Mouse (Mus musculus) MEL (cell line): ENCODE measurements around the gene Elmsan1. TPM values are rescaled to one million over a fixed set of nuclear protein-coding genes. Genes with fewer than 3 reads are reported as not detected.

Source experiments
- DNase-seq: peaks from one replicate; pipeline ENCODE4 v3.0.0; 2011; ENCODE audit warnings: low read depth, low spot score
- H3K27ac ChIP-seq: 2 replicates; pipeline ENCODE4 v1.5.1; 2012; ENCODE audit warnings: low read depth, mild to moderate bottlenecking, control low read depth, low read length, moderate library complexity; ENCODE audit not compliant: control insufficient read depth
- H3K27me3 ChIP-seq, 2 experiments: fragments of 150-350 bp in 1 of 2; sonication (generic) in 1 of 2; 2 replicates each; pipeline ENCODE4 v1.6.1; 2012; ENCODE audit warnings: low read length in 2 of 2, mild to moderate bottlenecking in 2 of 2, improper control_type of control experiment in 1 of 2, moderate library complexity in 1 of 2; ENCODE audit not compliant: insufficient read depth in 2 of 2, control insufficient read depth in 1 of 2
- H3K36me3 ChIP-seq, 2 experiments: 2 replicates each; pipeline ENCODE4 v1.6.1; 2012 to 2014; ENCODE audit warnings: low read length in 2 of 2, improper control_type of control experiment in 1 of 2, inconsistent platforms in 1 of 2, mild to moderate bottlenecking in 1 of 2; ENCODE audit not compliant: insufficient read depth in 2 of 2, control insufficient read depth in 1 of 2
- H3K4me1 ChIP-seq, 2 experiments: fragments of 150-350 bp in 1 of 2; sonication (generic) in 1 of 2; 2 replicates each; pipeline ENCODE4 v1.6.1; 2012; ENCODE audit warnings: low read length in 2 of 2, improper control_type of control experiment in 1 of 2, mild to moderate bottlenecking in 1 of 2; ENCODE audit not compliant: insufficient read depth in 2 of 2, control insufficient read depth in 1 of 2
- H3K4me3 ChIP-seq, 2 experiments: fragments of 150-350 bp in 1 of 2; sonication (generic) in 1 of 2; 2 replicates each; pipeline ENCODE4 v1.5.1; 2012; ENCODE audit warnings: low read depth in 2 of 2, low read length in 2 of 2, mild to moderate bottlenecking in 2 of 2, moderate library complexity in 2 of 2, control low read depth in 1 of 2, improper control_type of control experiment in 1 of 2; ENCODE audit not compliant: control insufficient read depth in 1 of 2, insufficient read depth in 1 of 2
- H3K79me2 ChIP-seq: 2 replicates; pipeline ENCODE4 v1.6.1; 2012; ENCODE audit warnings: mild to moderate bottlenecking, low read length, moderate library complexity; ENCODE audit not compliant: control insufficient read depth, poor library complexity, insufficient read depth
- H3K9ac ChIP-seq: 2 replicates; pipeline ENCODE4 v1.6.1; 2012; ENCODE audit warnings: low read depth, mild to moderate bottlenecking, control low read depth, low read length, moderate library complexity; ENCODE audit not compliant: control insufficient read depth, poor library complexity, severe bottlenecking
- H3K9me3 ChIP-seq: fragments of 150-350 bp; sonication (generic); replicated peaks from 2 replicates; pipeline ENCODE4 v1.6.1; 2012; ENCODE audit warnings: mild to moderate bottlenecking, low read length, improper control_type of control experiment, moderate library complexity; ENCODE audit not compliant: insufficient read depth
- CHD2 ChIP-seq: IDR thresholded peaks from 2 replicates; pipeline ENCODE4 v1.6.1; 2011; ENCODE audit warnings: low read length, improper control_type of control experiment
- E2F4 ChIP-seq: IDR thresholded peaks from 2 replicates; pipeline ENCODE4 v1.6.1; 2011; ENCODE audit warnings: low read depth, low read length, improper control_type of control experiment, borderline replicate concordance
- ELF1 ChIP-seq: IDR thresholded peaks from 2 replicates; pipeline ENCODE4 v1.6.1; 2014; ENCODE audit warnings: low read depth, mild to moderate bottlenecking, inconsistent platforms, low read length, improper control_type of control experiment, moderate library complexity
- EP300 ChIP-seq, 2 experiments: IDR thresholded peaks; 2 replicates each; pipeline ENCODE4 v1.6.1; 2011; ENCODE audit warnings: improper control_type of control experiment in 2 of 2, low read length in 2 of 2, low read depth in 1 of 2, mild to moderate bottlenecking in 1 of 2
- ETS1 ChIP-seq: IDR thresholded peaks from 2 replicates; pipeline ENCODE4 v1.6.1; 2012; ENCODE audit warnings: low read depth, mild to moderate bottlenecking, inconsistent platforms, low read length, improper control_type of control experiment, moderate library complexity
- GABPA ChIP-seq: IDR thresholded peaks from 2 replicates; pipeline ENCODE4 v1.6.1; 2012; ENCODE audit warnings: low read depth, mild to moderate bottlenecking, inconsistent platforms, low read length, improper control_type of control experiment, moderate library complexity
- GATA1 ChIP-seq: IDR thresholded peaks from 2 replicates; pipeline ENCODE4 v1.6.1; 2011; ENCODE audit warnings: low read depth, low read length, improper control_type of control experiment
- JUND ChIP-seq: IDR thresholded peaks from 2 replicates; pipeline ENCODE4 v1.6.1; 2011; ENCODE audit warnings: low read depth, mild to moderate bottlenecking, improper control_type of control experiment, low read length
- MAFK ChIP-seq: IDR thresholded peaks from 2 replicates; pipeline ENCODE4 v1.6.1; 2011; ENCODE audit warnings: low read depth, mild to moderate bottlenecking, low read length, improper control_type of control experiment, borderline replicate concordance
- MAX ChIP-seq: IDR thresholded peaks from 2 replicates; pipeline ENCODE4 v1.6.1; 2011; ENCODE audit warnings: low read length, improper control_type of control experiment
- MAZ ChIP-seq: IDR thresholded peaks from 2 replicates; pipeline ENCODE4 v1.6.1; 2012; ENCODE audit warnings: low read depth, mild to moderate bottlenecking, inconsistent platforms, low read length, improper control_type of control experiment
- MYB ChIP-seq: IDR thresholded peaks from 2 replicates; pipeline ENCODE4 v1.6.1; 2011; ENCODE audit warnings: mild to moderate bottlenecking, low read depth, low read length, improper control_type of control experiment
- MYC ChIP-seq: IDR thresholded peaks from 2 replicates; pipeline ENCODE4 v1.6.1; 2011; ENCODE audit warnings: low read depth, mild to moderate bottlenecking, low read length, improper control_type of control experiment, moderate library complexity
- NELFE ChIP-seq: IDR thresholded peaks from 2 replicates; pipeline ENCODE4 v1.6.1; 2011; ENCODE audit warnings: low read depth, low read length, improper control_type of control experiment
- NRF1 ChIP-seq: IDR thresholded peaks from 2 replicates; pipeline ENCODE4 v1.6.1; 2014; ENCODE audit warnings: low read depth, mild to moderate bottlenecking, inconsistent platforms, low read length, improper control_type of control experiment, moderate library complexity; ENCODE audit not compliant: poor library complexity, insufficient read depth, severe bottlenecking
- POLR2A ChIP-seq, 2 experiments: IDR thresholded peaks; 2 replicates each; pipeline ENCODE4 v1.6.1; 2011 to 2012; ENCODE audit warnings: low read length in 2 of 2, mild to moderate bottlenecking in 2 of 2, control low read depth in 1 of 2, improper control_type of control experiment in 1 of 2, low read depth in 1 of 2, moderate library complexity in 1 of 2; ENCODE audit not compliant: control insufficient read depth in 1 of 2, insufficient read depth in 1 of 2, poor library complexity in 1 of 2
- POLR2AphosphoS5 ChIP-seq: IDR thresholded peaks from 2 replicates; pipeline ENCODE4 v1.6.1; 2012; ENCODE audit warnings: low read depth, borderline replicate concordance, mild to moderate bottlenecking, inconsistent platforms, low read length, moderate library complexity, mixed read lengths
- SIN3A ChIP-seq: IDR thresholded peaks from 2 replicates; pipeline ENCODE4 v1.6.1; 2012; ENCODE audit warnings: low read length, improper control_type of control experiment, inconsistent platforms
- SMC3 ChIP-seq: IDR thresholded peaks from 2 replicates; pipeline ENCODE4 v1.6.1; 2011; ENCODE audit warnings: low read depth, low read length, improper control_type of control experiment
- TAL1 ChIP-seq: IDR thresholded peaks from 2 replicates; pipeline ENCODE4 v1.6.1; 2012; ENCODE audit warnings: mild to moderate bottlenecking, inconsistent platforms, low read length, moderate library complexity, mixed read lengths
- TBP ChIP-seq: IDR thresholded peaks from 2 replicates; pipeline ENCODE4 v1.8.0; 2011; ENCODE audit warnings: low read depth, low read length, improper control_type of control experiment
- UBTF ChIP-seq: IDR thresholded peaks from 2 replicates; pipeline ENCODE4 v1.6.1; 2012; ENCODE audit warnings: low read depth, mild to moderate bottlenecking, inconsistent platforms, low read length, improper control_type of control experiment, moderate library complexity, borderline replicate concordance; ENCODE audit not compliant: insufficient read depth
- USF2 ChIP-seq, 2 experiments: IDR thresholded peaks; 2 replicates each; pipeline ENCODE4 v1.6.1; 2011 to 2012; ENCODE audit warnings: improper control_type of control experiment in 2 of 2, low read length in 2 of 2, borderline replicate concordance in 1 of 2, inconsistent platforms in 1 of 2, low read depth in 1 of 2, mild to moderate bottlenecking in 1 of 2; ENCODE audit not compliant: insufficient read depth in 1 of 2
- ZC3H11A ChIP-seq: IDR thresholded peaks from 2 replicates; pipeline ENCODE4 v1.6.1; 2012; ENCODE audit warnings: low read depth, mild to moderate bottlenecking, inconsistent platforms, low read length, improper control_type of control experiment
- ZMIZ1 ChIP-seq: IDR thresholded peaks from 2 replicates; pipeline ENCODE4 v1.6.1; 2012; ENCODE audit warnings: low read depth, mild to moderate bottlenecking, inconsistent platforms, low read length, improper control_type of control experiment, moderate library complexity
- ZNF384 ChIP-seq: IDR thresholded peaks from 2 replicates; pipeline ENCODE4 v1.6.1; 2012; ENCODE audit warnings: low read depth, mild to moderate bottlenecking, inconsistent platforms, low read length, improper control_type of control experiment
- polyA plus RNA-seq, 2 experiments: library from polyadenylated mRNA; stranded (reverse) in 1 of 2; unstranded in 1 of 2; fragments of >175 nt in 1 of 2; fragments of >200 nt in 1 of 2; gene quantifications; 2 replicates each; pipeline versions ENCODE4 v1.2.1 to v1.2.4; 2012; ENCODE audit warnings: low replicate concordance in 2 of 2, low read depth in 1 of 2; ENCODE audit not compliant: insufficient read length in 2 of 2, insufficient read depth in 1 of 2, missing spikeins in 1 of 2
- total RNA-seq: library from RNA; depleted of rRNA; stranded (reverse); fragments of 300-350 nt; gene quantifications from 2 replicates; pipeline ENCODE4 v1.2.3, GENCODE M21; 2012

The Elmsan1 gene
- total and polyA plus RNA-seq, 3 experiments, result 7.7 to 25.3 TPM; not detected in 1

DNA sequence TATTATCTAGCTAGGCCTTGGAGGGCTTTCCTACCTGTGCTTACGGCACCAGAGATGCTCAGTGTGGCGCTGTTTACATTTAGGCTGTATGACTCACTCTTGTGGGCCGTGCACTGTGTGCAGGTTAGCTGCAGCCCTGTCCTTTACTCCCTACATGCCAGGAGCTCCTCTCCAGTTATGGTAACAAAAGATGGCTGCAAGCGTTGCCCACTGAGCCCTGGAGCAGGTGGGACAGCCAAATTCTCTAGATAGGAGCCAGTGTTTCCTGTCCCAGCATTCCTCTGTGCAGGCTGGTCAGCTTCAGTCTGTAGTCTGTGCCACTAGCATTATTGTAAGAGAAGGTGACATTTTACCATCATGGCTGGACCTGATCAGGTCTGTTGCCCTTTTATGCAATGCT lies 77.4 kb downstream of the Elmsan1 start:
- Histone ChIP-seq H3K36me3 (no peaks in the 10 kb centered on the region), H3K27me3 (no peaks in the 10 kb centered on the region), H3K4me3 (no peak overlapping the region), H3K4me1 (no peaks in the 10 kb centered on the region), H3K27ac (no peak overlapping the region), H3K9me3 (no peaks in the 10 kb centered on the region), H3K79me2 (no peaks in the 10 kb centered on the region), H3K9ac (no peak overlapping the region)
- DNase-seq, result no peak
- TF ChIP-seq TBP (no peak), MAX (no peak), ELF1 (no peak), MAZ (no peak), ZC3H11A (no peak), CHD2 (no peak), ETS1 (no peak), TAL1 (no peak), EP300 (IDR thresholded peaks at IDR 0.05; ENCODE audit: low read depth in 1 of 2, low read length in 2 of 2) (no peak), SMC3 (no peak), MYB (no peak)

DNA sequence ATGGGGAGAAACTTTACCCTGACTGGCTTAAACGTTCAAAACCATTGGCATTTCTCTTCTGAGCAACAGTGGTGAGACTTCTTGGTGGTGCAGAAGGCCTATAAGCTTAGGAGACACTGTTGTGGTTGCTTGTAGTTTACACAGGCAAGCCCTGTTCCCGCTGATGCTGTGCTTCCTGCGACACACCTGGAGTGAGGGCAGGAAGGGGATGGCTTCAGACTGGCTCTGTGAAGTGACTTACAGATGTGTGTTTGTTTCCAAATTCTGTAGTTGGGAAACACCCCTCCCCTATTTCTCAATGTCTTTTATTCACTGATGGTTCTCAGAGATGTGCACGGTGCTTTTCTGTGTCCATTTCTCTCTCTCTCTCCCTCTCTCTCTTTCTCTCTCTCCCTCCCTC lies 78.5 kb downstream of the Elmsan1 start:
- Histone ChIP-seq H3K9me3 (no peaks in the 10 kb centered on the region), H3K27me3 (no peaks in the 10 kb centered on the region), H3K4me3 (no peak overlapping the region), H3K79me2 (no peaks in the 10 kb centered on the region), H3K27ac (no peak overlapping the region), H3K36me3 (no peaks in the 10 kb centered on the region), H3K9ac (no peak overlapping the region), H3K4me1 (no peaks in the 10 kb centered on the region)
- no peak for DNase-seq
- TF ChIP-seq SIN3A, result no peak
- no peak for TF ChIP-seq POLR2AphosphoS5
- no peak for TF ChIP-seq TBP
- TF ChIP-seq ETS1, result no peak
- no peak for TF ChIP-seq MYC
- no peak for TF ChIP-seq USF2 (IDR thresholded peaks at IDR 0.05; ENCODE audit: borderline replicate concordance in 1 of 2, insufficient read depth in 1 of 2, low read depth in 1 of 2, low read length in 2 of 2)
- TF ChIP-seq POLR2A (IDR thresholded peaks at IDR 0.05; ENCODE audit: control insufficient read depth in 1 of 2, insufficient read depth in 1 of 2, low read depth in 1 of 2, low read length in 2 of 2, poor library complexity in 1 of 2), result no peak
- TF ChIP-seq MAFK, result no peak
- no peak for TF ChIP-seq ZMIZ1
- TF ChIP-seq MYB, result no peak
- no peak for TF ChIP-seq EP300 (IDR thresholded peaks at IDR 0.05; ENCODE audit: low read depth in 1 of 2, low read length in 2 of 2)
- no peak for TF ChIP-seq JUND
- TF ChIP-seq UBTF, result no peak
- TF ChIP-seq GATA1, result no peak
- TF ChIP-seq E2F4, result no peak
- TF ChIP-seq GABPA, result no peak
- no peak for TF ChIP-seq ZNF384
- TF ChIP-seq ZC3H11A, result no peak
- TF ChIP-seq NELFE, result no peak
- no peak for TF ChIP-seq NRF1
